Mouse (Mus musculus): ENCODE results near the gene Dnajc28. TPM values are rescaled to one million over a fixed set of nuclear protein-coding genes. Genes with fewer than 3 reads are reported as not detected.

The Dnajc28 gene
- polyA plus RNA-seq, 1 experiment from 2014 or later = 6.4 TPM

- no peak for ATAC-seq (ENCODE audit: low FRiP score, low read depth)
- no peaks in the 10 kb centered on the region for H3K4me1 ChIP-seq
- no peaks in the 10 kb centered on the region for H3K27me3 ChIP-seq (replicated peaks)
- no peak overlapping the region for H3K4me2 ChIP-seq (replicated peaks)
- WGBS = 94% methylated on average over 4 of the region's 4 CpGs
- H3K9me3 ChIP-seq = no peaks in the 10 kb centered on the region
- H3K4me3 ChIP-seq = no peak overlapping the region
- H3K9ac ChIP-seq = no peak overlapping the region
- peaks cover 76% of the 10 kb centered on the region for H3K36me3 ChIP-seq
- no peak overlapping the region for H3K27ac ChIP-seq
Measured at GRCm38 (mm10) chr16:91629749-91630148, 10.9 kb upstream of the Dnajc28 start.

DNA sequence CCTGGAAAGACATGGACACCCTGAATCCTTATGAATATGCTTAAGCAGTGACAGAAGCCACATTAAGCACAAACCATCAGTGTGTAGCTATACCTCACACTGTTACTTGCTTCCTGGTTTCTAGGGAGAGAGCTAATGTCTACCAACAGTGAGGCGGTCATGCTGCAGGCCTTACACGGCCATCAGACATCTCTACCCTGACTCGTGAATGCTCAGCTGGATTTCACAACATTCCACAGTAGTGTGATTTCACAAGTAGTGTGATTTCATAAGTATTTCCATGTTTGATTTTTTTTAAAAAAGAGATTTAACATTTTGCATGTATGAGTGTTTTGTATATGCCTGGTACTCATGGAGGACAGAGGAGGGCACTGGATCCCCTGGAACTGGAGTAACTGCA lies 9.8 kb upstream of the Dnajc28 start:
- 98% methylated on average over 3 of the region's 3 CpGs for WGBS

GRCm38 (mm10) chr16:91627831-91628230 lies 9.0 kb upstream of the Dnajc28 start:
- no peaks in the 10 kb centered on the region for H3K4me1 ChIP-seq

More for the DNA sequence above, 9.8 kb upstream of the Dnajc28 start:
- Histone ChIP-seq H3K4me2 (replicated peaks) (no peak overlapping the region), H3K9me3 (no peaks in the 10 kb centered on the region), H3K27ac (no peak overlapping the region), H3K36me3 (peaks cover 75% of the 10 kb centered on the region), H3K4me1 (no peaks in the 10 kb centered on the region), H3K9ac (no peak overlapping the region), H3K27me3 (replicated peaks) (no peaks in the 10 kb centered on the region), H3K4me3 (no peak overlapping the region)
- ATAC-seq (ENCODE audit: low FRiP score, low read depth) = no peak

DNA sequence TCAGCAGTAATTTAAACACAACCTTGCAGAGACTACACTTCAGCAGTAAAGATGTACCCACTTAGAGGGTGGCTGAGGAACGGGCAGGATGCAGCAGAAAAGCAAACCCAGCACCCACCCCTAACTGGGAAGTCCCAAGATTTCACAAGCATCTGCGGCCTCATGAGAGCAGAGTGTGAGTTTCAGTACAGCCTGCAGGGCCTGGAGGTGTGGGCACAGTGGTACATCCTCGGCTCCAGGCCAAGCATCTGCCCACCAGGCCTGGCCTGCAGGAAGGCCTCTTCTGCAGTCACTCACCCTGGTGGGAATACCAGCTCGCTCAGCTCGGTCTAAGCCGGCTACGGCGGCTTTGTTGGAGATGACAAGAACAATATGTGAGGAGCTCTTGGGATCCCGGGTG lies 4.2 kb upstream of the Dnajc28 start:
- no peaks in the 10 kb centered on the region for H3K27me3 ChIP-seq (replicated peaks)
- no peak overlapping the region for H3K4me3 ChIP-seq
- H3K4me1 ChIP-seq = peaks cover 3% of the 10 kb centered on the region; the same call in 1 of the 2 replicates
- 96% methylated on average over 9 of the region's 9 CpGs for WGBS
- H3K4me2 ChIP-seq (replicated peaks) = no peak overlapping the region
- peaks cover 72% of the 10 kb centered on the region for H3K36me3 ChIP-seq
- no peak overlapping the region for H3K27ac ChIP-seq
- H3K9ac ChIP-seq = no peak overlapping the region
- ATAC-seq (ENCODE audit: low FRiP score, low read depth) = no peak
- no peaks in the 10 kb centered on the region for H3K9me3 ChIP-seq

More at GRCm38 (mm10) chr16:91627831-91628230, 9.0 kb upstream of the Dnajc28 start:
- H3K9me3 ChIP-seq = no peaks in the 10 kb centered on the region
- no peak overlapping the region for H3K27ac ChIP-seq
- H3K9ac ChIP-seq = no peak overlapping the region
- H3K4me2 ChIP-seq (replicated peaks) = no peak overlapping the region
- ATAC-seq (ENCODE audit: low FRiP score, low read depth) = no peak
- 90% methylated on average over 7 of the region's 7 CpGs for WGBS
- H3K36me3 ChIP-seq = peaks cover 79% of the 10 kb centered on the region
- no peak overlapping the region for H3K4me3 ChIP-seq
- no peaks in the 10 kb centered on the region for H3K27me3 ChIP-seq (replicated peaks)

GRCm38 (mm10) chr16:91620991-91621390 lies 2.2 kb upstream of the Dnajc28 start:
- Histone ChIP-seq H3K27me3 (replicated peaks) (no peaks in the 10 kb centered on the region), H3K9ac (no peak overlapping the region), H3K9me3 (no peaks in the 10 kb centered on the region), H3K4me3 (no peak overlapping the region), H3K27ac (no peak overlapping the region), H3K4me1 (peaks cover 6% of the 10 kb centered on the region; the same call in 1 of the 2 replicates), H3K36me3 (peaks cover 56% of the 10 kb centered on the region), H3K4me2 (replicated peaks) (no peak overlapping the region)
- ATAC-seq (ENCODE audit: low FRiP score, low read depth) = no peak
- WGBS = 93% methylated on average over 11 of the region's 11 CpGs

- H3K36me3 ChIP-seq = peaks cover 50% of the 10 kb centered on the region
- H3K4me3 ChIP-seq = no peak overlapping the region
- H3K27me3 ChIP-seq (replicated peaks) = no peaks in the 10 kb centered on the region
- no peaks in the 10 kb centered on the region for H3K9me3 ChIP-seq
- no peak overlapping the region for H3K9ac ChIP-seq
- 95% methylated on average over 5 of the region's 5 CpGs for WGBS
- no peak for ATAC-seq (ENCODE audit: low FRiP score, low read depth)
- H3K27ac ChIP-seq = no peak overlapping the region
- H3K4me2 ChIP-seq (replicated peaks) = no peak overlapping the region
- peaks cover 6% of the 10 kb centered on the region; the same call in 1 of the 2 replicates for H3K4me1 ChIP-seq
Measured at GRCm38 (mm10) chr16:91620185-91620584, 1.4 kb upstream of the Dnajc28 start.

DNA sequence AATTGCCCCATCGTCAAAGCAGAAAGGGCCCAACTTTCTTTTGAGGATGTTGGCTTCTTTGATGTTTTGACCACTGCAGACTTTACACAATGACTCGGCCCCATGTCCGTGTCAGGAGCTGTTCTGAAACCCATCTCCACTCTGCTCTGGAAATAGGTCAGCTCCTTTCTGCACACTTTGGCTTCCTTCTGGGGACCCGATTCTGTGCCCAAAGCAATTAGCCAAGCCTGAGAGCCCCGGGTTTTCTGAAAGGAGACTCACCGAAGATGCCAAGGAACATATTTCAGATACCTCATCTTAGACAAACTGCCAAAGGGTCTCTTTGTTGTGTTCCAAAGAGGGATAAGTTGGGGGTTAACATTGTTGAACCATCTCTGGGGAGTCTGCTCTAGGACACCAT lies 4.3 kb downstream of the Dnajc28 start:
- H3K9me3 ChIP-seq = no peaks in the 10 kb centered on the region
- 84% methylated on average over 6 of the region's 6 CpGs for WGBS
- no peak overlapping the region for H3K9ac ChIP-seq
- no peak for ATAC-seq (ENCODE audit: low FRiP score, low read depth)
- H3K36me3 ChIP-seq = no peaks in the 10 kb centered on the region
- no peak overlapping the region for H3K4me2 ChIP-seq (replicated peaks)
- H3K4me3 ChIP-seq = no peak overlapping the region
- H3K27me3 ChIP-seq (replicated peaks) = no peaks in the 10 kb centered on the region
- H3K27ac ChIP-seq = no peak overlapping the region
- peaks cover 6% of the 10 kb centered on the region; the same call in 1 of the 2 replicates for H3K4me1 ChIP-seq

GRCm38 (mm10) chr16:91612525-91612924 lies 6.3 kb downstream of the Dnajc28 start:
- Histone ChIP-seq H3K9ac (no peak overlapping the region), H3K4me2 (replicated peaks) (no peak overlapping the region), H3K27me3 (replicated peaks) (no peaks in the 10 kb centered on the region), H3K4me1 (no peaks in the 10 kb centered on the region), H3K27ac (no peak overlapping the region), H3K4me3 (no peak overlapping the region), H3K36me3 (no peaks in the 10 kb centered on the region), H3K9me3 (no peaks in the 10 kb centered on the region)
- no peak for ATAC-seq (ENCODE audit: low FRiP score, low read depth)
- 78% methylated on average over 5 of the region's 5 CpGs for WGBS

GRCm38 (mm10) chr16:91611248-91611647 lies 7.6 kb downstream of the Dnajc28 start:
- H3K4me2 ChIP-seq (replicated peaks) = no peak overlapping the region
- no peak overlapping the region for H3K27ac ChIP-seq
- no peaks in the 10 kb centered on the region for H3K27me3 ChIP-seq (replicated peaks)
- H3K4me3 ChIP-seq = no peak overlapping the region
- H3K4me1 ChIP-seq = no peaks in the 10 kb centered on the region
- no peaks in the 10 kb centered on the region for H3K9me3 ChIP-seq
- no peaks in the 10 kb centered on the region for H3K36me3 ChIP-seq
- H3K9ac ChIP-seq = no peak overlapping the region
- ATAC-seq (ENCODE audit: low FRiP score, low read depth) = no peak
- 80% methylated on average over 11 of the region's 11 CpGs for WGBS

- no peaks in the 10 kb centered on the region for H3K36me3 ChIP-seq
- 86% methylated on average over 9 of the region's 9 CpGs for WGBS
- no peak for ATAC-seq (ENCODE audit: low FRiP score, low read depth)
- H3K4me3 ChIP-seq = no peak overlapping the region
- no peaks in the 10 kb centered on the region for H3K27me3 ChIP-seq (replicated peaks)
- no peak overlapping the region for H3K9ac ChIP-seq
- H3K27ac ChIP-seq = no peak overlapping the region
- H3K4me2 ChIP-seq (replicated peaks) = no peak overlapping the region
- no peaks in the 10 kb centered on the region for H3K4me1 ChIP-seq
- no peaks in the 10 kb centered on the region for H3K9me3 ChIP-seq
Measured at GRCm38 (mm10) chr16:91609501-91610245, 9.2 kb downstream of the Dnajc28 start.

DNA sequence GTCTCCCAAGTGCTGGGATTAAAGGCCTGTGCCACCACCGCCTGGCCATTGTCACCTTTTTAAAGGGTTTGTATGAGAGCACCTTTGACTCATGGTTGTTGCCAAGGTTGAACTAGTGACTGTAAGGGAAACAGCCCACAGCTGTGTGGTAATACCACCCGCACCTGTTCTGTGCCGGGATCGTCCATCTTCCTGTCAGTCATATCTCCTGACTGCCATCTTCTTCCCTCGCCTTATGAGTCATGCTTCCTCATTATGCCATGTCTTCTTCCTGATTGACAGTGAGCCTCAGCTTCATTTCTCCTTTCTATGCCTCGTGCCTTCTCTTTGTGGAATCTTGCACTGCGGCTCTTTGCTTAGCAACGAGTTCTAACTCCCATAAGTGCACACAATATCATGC lies 11.9 kb downstream of the Dnajc28 start:
- WGBS = 93% methylated on average over 8 of the region's 8 CpGs

GRCm38 (mm10) chr16:91605156-91605555 lies 13.7 kb downstream of the Dnajc28 start:
- Histone ChIP-seq H3K27me3 (replicated peaks) (no peaks in the 10 kb centered on the region), H3K9ac (no peak overlapping the region), H3K4me2 (replicated peaks) (no peak overlapping the region), H3K4me3 (no peak overlapping the region), H3K27ac (no peak overlapping the region), H3K9me3 (no peaks in the 10 kb centered on the region), H3K36me3 (no peaks in the 10 kb centered on the region), H3K4me1 (no peaks in the 10 kb centered on the region)
- 80% methylated on average over 6 of the region's 6 CpGs for WGBS
- ATAC-seq (ENCODE audit: low FRiP score, low read depth) = no peak

More for the DNA sequence above, 11.9 kb downstream of the Dnajc28 start:
- no peaks in the 10 kb centered on the region for H3K36me3 ChIP-seq
- no peak for ATAC-seq (ENCODE audit: low FRiP score, low read depth)
- no peaks in the 10 kb centered on the region for H3K27me3 ChIP-seq (replicated peaks)
- no peak overlapping the region for H3K27ac ChIP-seq
- H3K9ac ChIP-seq = no peak overlapping the region
- no peak overlapping the region for H3K4me3 ChIP-seq
- no peaks in the 10 kb centered on the region for H3K4me1 ChIP-seq
- H3K4me2 ChIP-seq (replicated peaks) = no peak overlapping the region
- no peaks in the 10 kb centered on the region for H3K9me3 ChIP-seq

DNA sequence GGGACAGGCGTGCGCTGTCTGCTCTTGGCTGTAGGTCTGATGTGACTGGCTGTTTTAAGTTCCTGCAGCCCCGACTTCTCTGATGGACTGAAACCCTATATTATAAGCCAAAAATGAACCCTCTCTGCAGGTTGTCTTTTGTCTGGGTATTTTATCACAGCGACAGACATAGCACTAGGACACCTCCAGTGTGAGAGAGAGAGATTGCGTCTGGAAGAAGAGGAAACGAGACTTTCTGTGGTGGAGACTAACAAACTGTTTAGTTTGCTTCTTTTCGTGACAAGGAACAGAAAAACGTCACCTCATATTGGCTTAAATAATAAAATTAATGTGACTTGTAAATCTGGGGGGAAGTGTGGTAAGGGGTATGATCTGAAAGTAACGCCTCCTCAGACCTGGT lies 17.1 kb downstream of the Dnajc28 start:
- no peaks in the 10 kb centered on the region for H3K27me3 ChIP-seq (replicated peaks)
- 61% methylated on average over 9 of the region's 9 CpGs for WGBS
- no peak for ATAC-seq (ENCODE audit: low FRiP score, low read depth)

More for the DNA sequence above, 17.1 kb downstream of the Dnajc28 start:
- Histone ChIP-seq H3K27ac (no peak overlapping the region), H3K4me3 (no peak overlapping the region), H3K36me3 (no peaks in the 10 kb centered on the region), H3K9ac (no peak overlapping the region), H3K9me3 (no peaks in the 10 kb centered on the region), H3K4me2 (replicated peaks) (no peak overlapping the region), H3K4me1 (peaks cover 1% of the 10 kb centered on the region; the same call in 1 of the 2 replicates)

Measured in neural tube, embryonic 12.5 days (tissue).